Mouse (Mus musculus) large intestine, adult 2 months (tissue): ENCODE measurements around the gene Smndc1. TPM values are rescaled to one million over a fixed set of nuclear protein-coding genes. Genes with fewer than 3 reads are reported as not detected.

ENCODE experiments used
- DNase-seq: peaks from one replicate; pipeline ENCODE4 v3.0.0-alpha.2; 2012; ENCODE audit warnings: low read depth, low spot score
- WGBS: fragments of 180-500 bp; shearing (Covaris S2); methylation state at CpG from one replicate; pipeline ENCODE4 v1.1.7; 2018; 5-methylcytosine and 5-hydroxymethylcytosine counted together
- polyA plus RNA-seq: library from polyadenylated mRNA; depleted of rRNA; stranded (reverse); fragments of >200 nt; gene quantifications from 2 replicates; pipeline ENCODE4 v1.2.3, GENCODE M21; 2012

Smndc1 gene
- polyA plus RNA-seq, 1 experiment: 7.3 TPM

DNA sequence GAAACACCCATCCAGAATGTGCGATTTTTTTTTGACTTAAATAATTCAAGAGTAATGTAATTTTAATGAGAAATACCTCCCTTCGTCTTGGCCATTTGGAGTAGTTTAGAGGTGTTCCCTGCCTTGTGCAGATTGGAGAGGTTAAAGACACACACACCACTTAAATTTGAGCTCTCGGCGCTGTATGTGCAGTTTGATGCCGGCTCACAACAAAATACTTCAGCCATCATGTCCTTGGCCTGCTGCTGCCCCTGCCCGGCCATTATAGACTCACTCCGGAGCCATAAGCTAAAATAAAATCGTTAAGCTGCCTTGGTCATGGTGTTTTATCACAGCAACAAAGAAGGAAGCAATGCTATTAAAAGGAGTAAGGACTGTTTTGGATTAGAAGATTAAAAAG is 1.0 kb upstream of the Smndc1 start:
- no peak for DNase-seq
- 27% methylated on average over 8 of the region's 8 CpGs for WGBS

DNA sequence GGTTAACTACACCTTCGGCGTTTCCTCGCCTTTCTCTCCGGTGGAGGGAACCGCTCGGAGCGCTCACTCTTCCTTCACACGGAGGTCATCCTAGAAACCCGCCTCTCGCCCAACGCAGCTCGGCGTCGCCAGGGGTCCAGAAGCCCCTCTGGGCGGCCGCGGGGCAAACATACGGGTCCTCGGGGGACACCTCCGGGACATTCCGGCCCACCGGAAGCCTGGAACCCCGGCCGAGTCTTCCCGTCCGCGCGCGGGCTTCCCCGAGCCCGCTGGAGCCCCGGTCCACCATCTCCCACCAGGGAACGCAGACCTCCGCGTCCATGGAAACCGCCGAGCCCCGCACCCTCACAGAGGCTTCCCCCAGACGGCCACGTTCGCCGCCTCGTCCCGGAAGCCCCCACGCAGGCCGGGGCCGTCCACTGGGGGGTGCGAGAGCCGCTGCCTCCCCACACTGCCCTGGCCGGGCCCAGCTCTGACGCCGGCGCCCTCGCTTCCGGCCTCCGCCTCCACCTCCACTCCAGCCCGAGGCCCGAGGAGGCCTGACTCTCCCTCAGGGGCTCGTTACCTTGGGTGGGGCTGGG is 437 bp downstream of the Smndc1 start:
- DNase-seq: no peak
- WGBS: under 1% methylated on average over 59 of the region's 59 CpGs

DNA sequence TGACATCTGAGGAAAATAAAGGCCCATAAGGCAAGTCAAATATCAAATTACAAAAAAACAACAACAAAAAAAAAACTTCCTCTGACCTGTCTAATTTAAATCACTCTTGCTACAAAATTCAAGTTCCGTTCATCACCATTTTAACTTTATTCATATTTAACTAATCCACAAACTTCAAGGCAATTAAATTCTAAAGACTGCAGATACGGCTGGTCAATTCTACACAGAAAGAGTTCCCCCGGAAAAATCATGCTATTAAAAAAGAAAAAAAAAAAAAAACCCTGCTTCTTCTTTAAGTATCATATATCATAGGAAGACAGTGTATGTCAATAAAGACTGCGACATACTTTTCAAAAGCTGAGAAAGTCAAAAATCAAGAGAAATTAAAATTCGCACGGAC is 961 bp downstream of the Smndc1 start:
- DNase-seq: no peak
- 11% methylated on average over 6 of the region's 6 CpGs for WGBS

DNA sequence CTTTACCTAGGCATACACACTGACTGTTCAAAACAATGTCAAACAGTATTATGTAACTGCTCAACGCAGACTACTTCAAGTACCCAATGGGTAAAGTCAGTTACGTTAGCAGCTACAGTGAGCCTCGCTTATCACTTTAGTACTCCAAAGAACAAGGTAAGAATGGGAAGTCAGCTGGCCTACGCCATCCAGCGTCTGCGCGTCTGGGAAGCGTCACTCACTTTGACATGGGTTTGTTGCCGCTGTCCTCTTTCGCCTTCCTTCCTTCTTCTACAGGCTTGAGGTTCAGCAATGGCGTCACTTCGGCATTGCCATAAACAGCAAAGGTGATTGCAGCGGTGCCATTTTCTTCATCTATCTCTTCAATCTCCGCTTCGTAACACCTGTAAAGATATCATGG is 7.0 kb downstream of the Smndc1 start:
- 95% methylated on average over 15 of the region's 15 CpGs for WGBS
- no peak for DNase-seq

DNA sequence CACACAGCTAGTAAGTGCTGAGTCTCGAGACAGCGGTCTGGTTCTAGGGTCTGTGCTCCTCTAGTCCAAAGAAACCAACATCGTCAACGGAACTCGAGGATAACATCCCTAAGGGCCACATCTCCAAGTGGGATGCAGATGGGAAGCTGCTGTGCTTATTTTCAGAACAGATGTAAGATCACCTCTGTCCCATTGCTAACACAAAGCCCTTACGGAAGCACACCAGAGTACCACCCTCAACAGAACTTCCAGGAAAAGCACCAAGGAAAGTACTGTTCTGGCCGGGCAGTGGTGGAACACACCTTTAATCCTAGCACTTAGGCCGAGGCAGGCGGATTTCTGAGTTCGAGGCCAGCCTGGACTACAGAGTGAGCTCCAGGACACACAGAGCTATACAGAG is 12.0 kb downstream of the Smndc1 start:
- WGBS: 93% methylated on average over 10 of the region's 10 CpGs
- DNase-seq: no peak

DNA sequence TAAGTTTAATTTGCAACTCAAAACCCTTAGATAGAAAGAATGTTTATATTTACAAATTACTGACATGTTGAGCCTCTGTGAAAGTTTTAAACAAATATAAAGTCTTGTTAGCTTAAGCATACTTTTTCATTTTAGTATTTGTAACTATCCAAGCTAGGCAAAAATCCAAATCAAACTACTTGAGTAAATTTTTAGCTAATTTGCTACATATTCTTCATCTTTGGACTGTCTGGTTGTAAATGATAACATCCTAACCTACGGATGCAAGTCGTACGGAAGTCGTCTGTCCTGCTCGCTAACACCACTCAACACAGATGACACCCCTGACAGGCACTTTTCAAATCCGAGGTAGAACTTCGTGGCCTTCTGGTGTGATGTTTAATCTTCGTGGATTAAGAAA is 12.7 kb downstream of the Smndc1 start:
- DNase-seq: no peak
- WGBS: 50% methylated on average over 8 of the region's 8 CpGs

DNA sequence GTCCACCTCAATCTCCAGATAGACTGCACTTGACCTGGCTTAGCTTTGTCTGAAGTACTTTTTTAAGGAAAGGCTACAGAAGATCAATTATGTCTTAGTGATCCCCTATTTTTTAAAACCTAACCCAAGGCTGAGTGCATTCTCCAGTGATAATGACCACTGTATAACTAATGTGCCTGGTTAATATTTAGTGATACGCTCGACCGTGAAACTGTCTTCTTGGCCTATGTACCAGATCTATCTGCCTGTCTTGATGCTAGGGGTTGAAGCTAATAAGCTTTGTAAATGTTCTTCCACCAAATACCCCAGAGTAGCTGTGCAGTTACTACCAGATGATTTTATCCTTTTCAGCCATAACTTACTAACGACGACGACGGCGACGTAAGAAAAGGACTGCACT is 14.6 kb downstream of the Smndc1 start:
- WGBS: 89% methylated on average over 9 of the region's 9 CpGs
- DNase-seq: no peak

DNA sequence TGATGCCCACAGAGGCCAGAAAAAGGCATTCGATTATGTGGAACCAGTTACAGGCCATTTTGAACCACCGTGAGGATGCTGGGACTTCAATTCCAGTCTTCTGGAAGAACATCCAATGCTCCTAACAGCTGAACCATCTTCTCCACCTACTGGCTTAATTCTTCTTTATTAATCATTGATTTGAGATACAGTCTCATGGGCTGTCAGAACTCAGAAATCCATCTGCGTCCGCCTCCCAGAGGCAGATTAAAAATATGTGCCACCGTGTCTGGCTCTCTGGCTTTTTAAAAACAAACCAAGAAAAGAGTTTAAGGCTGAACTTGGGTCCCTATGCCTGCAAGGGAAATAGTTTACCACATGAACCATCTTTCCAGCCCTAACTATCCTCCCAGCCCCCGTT is 15.1 kb downstream of the Smndc1 start:
- whole genome bisulfite sequencing: 91% methylated on average over 6 of the region's 6 CpGs
- no peak for DNase-seq

DNA sequence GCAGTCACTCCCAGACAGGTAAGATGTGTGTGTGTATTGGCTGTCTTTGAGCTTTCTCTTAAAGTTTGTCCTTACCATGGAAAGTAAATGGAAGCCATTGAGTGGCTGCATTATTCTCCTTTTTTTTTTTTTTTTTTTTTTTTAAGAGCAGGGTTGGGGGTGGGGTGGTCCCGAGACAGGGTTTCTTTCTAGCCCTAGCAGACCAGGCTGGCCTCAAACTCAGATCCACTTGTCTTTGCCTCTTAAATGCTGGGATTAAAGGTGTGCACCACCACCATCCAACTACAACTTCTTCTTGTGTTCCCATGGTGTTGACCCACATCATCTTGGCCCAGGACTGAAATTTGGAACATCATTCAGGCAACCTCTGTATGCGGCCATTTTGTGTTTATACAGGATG is 16.8 kb downstream of the Smndc1 start:
- 96% methylated on average over 2 of the region's 2 CpGs for WGBS
- no peak for DNase-seq

DNA sequence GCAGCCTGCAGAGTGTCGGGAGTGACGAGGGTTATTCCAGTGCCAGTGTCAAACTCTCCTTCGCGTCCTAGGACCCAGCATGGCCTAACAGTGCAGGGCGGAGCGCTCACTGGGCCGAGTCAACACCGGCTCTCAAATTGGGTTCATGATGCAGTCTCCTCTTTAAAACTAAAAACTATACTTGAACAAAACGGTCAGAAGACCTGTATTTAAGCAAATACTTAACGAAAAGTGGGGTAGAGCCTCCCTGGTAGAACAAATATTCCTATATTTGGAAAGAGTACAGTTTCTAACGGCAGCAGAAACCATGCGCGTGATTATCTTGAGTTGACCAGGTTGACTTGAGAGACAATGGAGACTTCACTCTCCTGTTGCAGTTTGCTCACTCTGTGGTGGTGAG is 18.7 kb downstream of the Smndc1 start, which contains the start of gene Gm10197:
TSS of gene Gm10197 (minus strand) at position 101 of the 400 bp plus-strand sequence.
- WGBS: 88% methylated on average over 13 of the region's 13 CpGs
- no peak for DNase-seq

DNA sequence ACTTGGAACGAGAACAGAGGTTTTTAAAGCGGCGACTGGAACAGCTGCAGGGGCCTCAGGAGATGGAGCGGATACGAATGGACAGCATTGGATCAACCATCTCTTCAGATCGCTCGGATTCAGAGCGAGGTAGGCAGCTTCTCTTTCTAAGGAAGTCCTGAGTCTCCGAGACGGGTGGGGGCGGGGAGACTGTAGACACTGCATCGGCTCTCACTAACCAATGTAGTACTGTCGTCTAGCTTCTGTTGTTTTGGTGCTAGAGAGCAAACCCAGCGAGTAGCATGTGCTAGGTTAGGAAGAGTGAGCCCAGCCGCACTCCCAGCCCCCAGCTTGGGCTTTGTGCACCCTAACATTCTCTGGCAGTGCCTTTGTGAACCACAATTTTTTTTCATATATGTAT is 20.1 kb downstream of the Smndc1 start:
- no peak for DNase-seq
- 76% methylated on average over 15 of the region's 15 CpGs for whole genome bisulfite sequencing

DNA sequence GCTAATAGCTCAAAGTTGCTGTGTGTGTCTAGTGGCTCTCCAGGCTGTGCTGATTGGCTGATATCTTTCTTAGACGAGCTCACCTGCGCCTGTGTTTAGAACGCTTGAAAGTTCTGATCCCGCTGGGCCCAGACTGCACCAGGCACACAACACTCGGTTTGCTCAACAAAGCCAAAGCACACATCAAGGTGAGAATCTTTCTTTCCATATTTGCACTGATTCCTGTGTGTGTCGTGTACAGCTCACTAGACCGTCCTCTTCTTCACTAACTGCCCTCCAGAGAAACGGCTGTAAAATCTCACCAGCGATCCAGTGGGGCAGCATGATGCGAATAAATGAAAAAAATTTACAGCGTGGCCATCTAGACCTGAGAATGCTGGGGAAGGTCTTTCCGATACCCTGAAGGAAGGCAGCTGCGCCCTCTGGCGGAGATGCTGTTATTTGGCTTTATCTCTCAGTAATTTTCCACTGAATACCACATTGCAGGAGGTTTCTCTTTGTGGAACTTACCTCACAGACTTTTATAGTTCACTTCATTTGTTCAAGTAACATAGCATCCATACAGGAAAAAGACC is 20.8 kb downstream of the Smndc1 start:
- DNase-seq: no peak

DNA sequence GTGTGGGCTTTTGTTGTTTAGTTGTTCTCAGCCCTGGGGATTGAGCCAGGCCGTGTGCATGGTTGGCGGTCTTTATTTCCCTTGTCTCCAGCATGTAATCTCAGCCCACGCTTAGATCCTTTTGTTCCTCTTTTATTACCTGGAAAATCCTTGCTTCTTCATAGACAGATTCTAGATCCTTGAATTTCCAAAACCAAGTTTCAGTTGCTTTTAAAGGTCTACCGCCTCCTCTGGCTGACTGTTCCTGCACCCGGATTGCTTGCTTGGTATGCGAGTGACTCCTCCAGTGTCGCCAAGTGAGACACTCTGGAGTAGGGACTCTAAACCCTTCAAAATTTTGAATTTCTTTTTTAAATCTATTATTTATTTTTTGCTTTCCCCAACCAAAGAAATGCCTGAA is 23.5 kb downstream of the Smndc1 start:
- 86% methylated on average over 7 of the region's 7 CpGs for WGBS
- DNase-seq: no peak

More for the DNA sequence above, 20.8 kb downstream of the Smndc1 start:
- WGBS: 27% methylated on average over 14 of the region's 14 CpGs

DNA sequence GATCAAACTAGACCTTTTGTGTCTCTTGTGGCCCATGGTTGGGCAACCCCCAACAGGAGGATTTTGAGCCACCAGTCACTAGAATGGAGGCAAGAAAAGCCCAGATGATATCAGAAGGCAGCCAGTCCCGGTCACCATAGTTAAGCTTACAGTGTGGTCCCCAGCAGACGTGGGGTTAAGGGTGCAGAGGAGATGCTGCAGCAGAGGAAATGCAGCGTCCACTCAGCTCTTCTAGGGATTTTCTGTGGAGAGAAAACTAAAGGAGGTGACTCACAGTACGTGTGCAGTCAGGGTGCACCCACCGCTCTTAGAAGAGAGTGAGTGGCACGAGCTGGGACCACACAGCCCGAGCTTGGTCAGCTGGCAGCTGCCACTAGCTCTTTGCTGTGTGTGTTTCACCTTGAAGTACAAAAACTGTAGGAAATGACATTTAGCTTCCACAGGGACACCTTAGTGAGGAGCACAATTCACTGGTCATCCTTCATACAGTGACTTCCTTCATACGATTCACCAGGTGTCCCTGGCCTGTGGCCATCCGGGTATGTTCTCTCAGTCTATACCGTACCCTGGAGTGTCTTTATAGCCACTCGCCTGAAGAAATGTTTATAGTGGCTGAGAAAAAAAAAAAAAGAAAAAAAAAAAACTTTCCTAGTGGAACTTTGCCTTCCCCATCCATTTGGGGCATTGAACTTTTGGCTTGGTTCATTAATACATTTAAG is 24.2 kb downstream of the Smndc1 start:
- 77% methylated on average over 11 of the region's 11 CpGs for WGBS
- no peak for DNase-seq

DNA sequence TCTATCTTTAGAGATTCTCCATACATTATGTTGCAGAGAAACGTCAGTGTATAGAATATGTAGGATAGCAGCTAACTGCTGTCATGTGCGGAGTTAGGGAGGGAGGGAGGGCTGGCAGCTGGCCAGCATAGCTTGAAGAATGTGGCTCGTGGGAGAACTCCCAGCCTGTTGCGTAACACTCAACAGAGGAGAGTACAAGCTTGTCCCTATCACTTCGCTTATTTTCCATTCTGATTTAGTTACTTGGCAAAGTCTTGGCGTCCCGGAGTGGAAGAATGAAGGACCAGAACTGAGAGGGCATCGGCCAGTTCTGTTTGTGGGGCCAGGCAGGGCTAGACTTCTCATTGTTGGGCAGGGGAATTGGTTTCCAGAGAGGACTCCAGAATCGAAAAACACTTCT is 25.4 kb downstream of the Smndc1 start:
- DNase-seq: peak; percentile 35
- WGBS: 6% methylated on average over 9 of the region's 9 CpGs

DNA sequence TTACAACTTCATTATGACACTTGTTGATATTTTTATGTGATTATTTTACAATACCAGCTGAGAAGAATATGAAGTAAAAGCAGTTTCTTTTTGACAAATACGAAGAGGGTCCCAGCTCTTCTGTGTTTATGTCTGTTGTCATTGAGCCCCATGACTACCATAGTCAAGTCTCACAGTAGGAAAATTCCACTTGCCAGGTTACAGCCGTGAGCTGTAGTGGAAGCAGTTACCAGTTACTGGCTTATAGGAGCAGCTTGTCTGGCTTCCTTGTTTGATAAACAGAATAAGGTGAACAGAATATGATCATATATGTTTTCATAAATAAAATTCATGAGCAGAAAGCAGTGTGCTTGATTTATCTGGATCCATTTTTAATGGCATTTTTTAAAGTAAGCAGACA is 25.8 kb downstream of the Smndc1 start:
- no peak for DNase-seq
- WGBS: 19% methylated on average over 2 of the region's 2 CpGs

DNA sequence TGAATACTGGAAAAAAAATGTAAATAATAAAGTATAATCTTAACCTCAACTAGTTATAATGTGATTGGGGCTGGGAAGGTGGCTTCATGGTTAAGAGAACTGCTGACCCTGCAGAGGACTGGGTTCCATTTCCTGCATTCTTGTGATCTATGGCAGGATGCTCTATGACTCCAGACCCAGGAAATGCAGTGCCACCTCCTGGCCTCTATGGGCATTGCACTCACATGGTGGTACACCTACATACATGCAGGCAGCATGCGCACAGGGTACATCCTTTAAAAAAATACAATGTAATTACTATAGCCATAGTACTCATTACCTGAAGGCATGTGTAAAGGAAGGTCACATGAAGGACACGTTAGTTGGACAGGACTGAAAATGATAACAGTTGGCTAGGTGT is 27.4 kb downstream of the Smndc1 start:
- WGBS: 49% methylated on average over 2 of the region's 2 CpGs
- no peak for DNase-seq

DNA sequence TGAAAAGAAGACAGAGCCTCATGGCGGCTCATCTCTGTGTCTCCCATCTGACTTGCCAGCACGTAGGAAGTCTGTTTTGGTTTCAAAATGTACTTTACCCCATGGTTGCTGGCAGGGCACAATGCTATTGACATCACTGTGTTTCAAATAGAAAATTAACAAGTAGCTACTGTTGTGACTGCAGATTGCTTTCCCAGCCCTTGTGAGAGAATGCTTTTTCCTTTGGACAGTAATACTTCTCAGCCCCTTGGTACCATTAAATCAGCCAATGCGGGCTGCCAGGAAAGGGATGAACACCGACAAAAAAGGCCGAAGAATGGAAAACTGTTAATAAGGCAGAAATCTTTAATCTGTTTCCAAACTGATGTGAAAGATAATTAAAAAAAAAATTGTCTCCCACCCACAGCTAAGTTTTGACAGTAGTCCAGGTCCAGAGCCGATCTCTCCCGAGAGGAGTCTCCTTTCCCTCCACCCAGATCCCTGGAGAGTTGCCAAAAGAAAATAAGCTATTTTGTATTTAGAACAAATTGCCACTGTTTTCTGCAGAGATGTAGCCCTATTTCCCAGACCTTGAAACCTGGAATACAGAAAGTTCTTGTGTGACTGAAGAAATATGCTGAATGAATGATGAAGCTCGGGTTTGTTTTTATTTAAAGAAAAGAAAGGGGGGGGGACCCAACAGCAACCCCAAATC is 30.0 kb downstream of the Smndc1 start:
- no peak for DNase-seq
- WGBS: 58% methylated on average over 8 of the region's 8 CpGs

DNA sequence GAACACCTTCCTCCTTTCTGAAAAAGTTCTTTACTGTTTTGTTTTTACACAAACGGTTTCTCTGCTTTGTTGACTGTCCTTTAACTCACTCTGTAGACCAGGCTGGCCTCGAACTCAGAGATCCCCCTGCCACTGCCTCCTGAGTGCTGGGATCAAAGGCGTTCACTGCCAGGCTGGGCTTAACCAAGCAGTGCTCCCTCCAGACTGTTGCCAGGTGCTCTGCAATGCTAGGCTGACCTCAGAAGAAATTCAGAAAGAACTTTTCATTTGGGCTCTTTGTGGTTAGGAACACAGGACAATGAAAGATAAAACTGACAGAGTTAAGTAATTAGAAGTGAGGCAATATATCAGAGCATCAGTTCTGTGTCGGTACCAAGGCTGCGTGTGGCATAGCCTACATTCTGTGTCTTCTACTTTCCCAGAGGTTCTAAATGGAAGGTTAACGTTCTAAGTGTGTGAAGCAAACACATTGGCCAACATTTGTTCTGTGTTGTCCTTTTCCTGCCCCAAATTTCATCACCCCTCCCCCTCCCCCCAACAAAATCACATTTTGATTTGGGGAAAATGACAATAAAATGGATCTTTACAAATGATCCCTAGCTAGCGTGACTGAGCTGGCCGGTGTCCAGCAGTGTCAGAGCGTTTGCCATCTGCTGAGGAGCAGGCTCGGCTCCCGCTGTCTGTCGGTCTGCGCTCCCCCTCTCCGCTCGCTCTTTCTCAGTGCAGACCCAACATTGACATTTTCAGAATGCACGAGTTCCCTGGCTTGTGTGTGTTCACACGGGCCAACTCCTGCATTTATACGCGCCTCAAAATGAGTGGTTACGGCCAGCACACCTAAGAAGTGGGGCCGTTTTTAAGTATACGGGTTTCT is 31.0 kb downstream of the Smndc1 start:
- no peak for DNase-seq
- 58% methylated on average over 22 of the region's 22 CpGs for WGBS

DNA sequence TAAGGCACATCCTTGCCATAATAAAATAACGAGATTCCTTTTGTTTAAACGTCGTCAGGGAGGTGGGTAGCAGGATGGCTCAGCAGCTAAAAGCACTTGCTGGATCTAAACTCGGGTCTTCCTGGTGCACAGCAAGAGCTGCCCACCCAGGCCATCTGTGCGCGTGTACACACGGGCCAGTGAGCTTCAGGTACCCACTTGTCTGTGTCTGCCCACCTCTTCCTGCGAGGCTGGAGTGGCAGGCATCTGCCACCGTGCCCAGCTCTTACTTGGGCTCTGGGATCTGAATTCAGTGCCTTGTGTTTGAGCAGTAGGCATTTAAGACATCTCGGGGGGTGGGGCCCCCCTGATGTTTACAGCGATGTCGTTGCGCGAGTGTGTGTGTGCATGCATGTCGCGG is 35.3 kb downstream of the Smndc1 start:
- no peak for DNase-seq
- 84% methylated on average over 16 of the region's 16 CpGs for WGBS
